Mouse (Mus musculus): ENCODE results near the gene Ccdc34.
"Not testable (repeated sequence)": the region's sequence is repeated elsewhere in the genome, so short reads cannot be mapped to it uniquely, and the experiment has no call there.

Ccdc34 gene

GRCm38 (mm10) chr2:110082975-110083374 lies 65.4 kb downstream of the Ccdc34 start:
- no peak for DNase-seq

- DNase-seq = no peak
Measured at GRCm38 (mm10) chr2:110085701-110086143, 68.1 kb downstream of the Ccdc34 start.

GRCm38 (mm10) chr2:110114133-110114532 lies 96.5 kb downstream of the Ccdc34 start:
- no peak for DNase-seq

GRCm38 (mm10) chr2:110129396-110129795 lies 111.8 kb downstream of the Ccdc34 start:
- no peak for DNase-seq

- DNase-seq = no peak
Measured at GRCm38 (mm10) chr2:110131573-110131972, 114.0 kb downstream of the Ccdc34 start.

- peak; percentile 10 for DNase-seq
Measured at GRCm38 (mm10) chr2:110133356-110134115, 115.9 kb downstream of the Ccdc34 start.

- DNase-seq = peak; percentile 21
Measured at GRCm38 (mm10) chr2:110134765-110135594, 117.4 kb downstream of the Ccdc34 start.

GRCm38 (mm10) chr2:110137291-110137690 lies 119.7 kb downstream of the Ccdc34 start:
- no peak for DNase-seq

GRCm38 (mm10) chr2:110138096-110138495 lies 120.5 kb downstream of the Ccdc34 start:
- DNase-seq = no peak

GRCm38 (mm10) chr2:110147980-110148379 lies 130.4 kb downstream of the Ccdc34 start:
- not testable (repeated sequence) for DNase-seq

GRCm38 (mm10) chr2:110149246-110149645 lies 131.6 kb downstream of the Ccdc34 start:
- no peak for DNase-seq

- DNase-seq = no peak
Measured at GRCm38 (mm10) chr2:110156321-110156720, 138.7 kb downstream of the Ccdc34 start.

- DNase-seq = no peak
Measured at GRCm38 (mm10) chr2:110165003-110165402, 147.4 kb downstream of the Ccdc34 start.

- DNase-seq = no peak
Measured at GRCm38 (mm10) chr2:110167694-110168093, 150.1 kb downstream of the Ccdc34 start.

- DNase-seq = no peak
Measured at GRCm38 (mm10) chr2:110168361-110168760, 150.7 kb downstream of the Ccdc34 start.

- DNase-seq = no peak
Measured at GRCm38 (mm10) chr2:110172456-110172855, 154.8 kb downstream of the Ccdc34 start.

- DNase-seq = no peak
Measured at GRCm38 (mm10) chr2:110173818-110174247, 156.2 kb downstream of the Ccdc34 start.

- no peak for DNase-seq
Measured at GRCm38 (mm10) chr2:110176761-110177400, 159.3 kb downstream of the Ccdc34 start.

- DNase-seq = no peak
Measured at GRCm38 (mm10) chr2:110177406-110177805, 159.8 kb downstream of the Ccdc34 start.

- peak; percentile 83 for DNase-seq
Measured at GRCm38 (mm10) chr2:110177879-110178278, 160.3 kb downstream of the Ccdc34 start.

GRCm38 (mm10) chr2:110179669-110180315 lies 162.2 kb downstream of the Ccdc34 start:
- DNase-seq = peak; percentile 61

GRCm38 (mm10) chr2:110180316-110180670 lies 162.7 kb downstream of the Ccdc34 start:
- no peak for DNase-seq

- peak; percentile 57 for DNase-seq
Measured at GRCm38 (mm10) chr2:110181666-110182065, 164.0 kb downstream of the Ccdc34 start.

Data from kidney, adult 11 months (tissue).